Mouse (Mus musculus) megakaryocyte, embryonic 14.5 days (primary cell): ENCODE measurements around the gene Rnf214. TPM values are rescaled to one million over a fixed set of nuclear protein-coding genes. Genes with fewer than 3 reads are reported as not detected.
A peak's percentile ranks its signal among the peaks of the same experiment; 100 is the strongest.

Experiments used
- H3K27me3 ChIP-seq: replicated peaks from 2 replicates; pipeline ENCODE3; 2012; ENCODE audit warnings: inconsistent platforms
- H3K36me3 ChIP-seq: replicated peaks from 2 replicates; pipeline ENCODE3; 2012; ENCODE audit warnings: low read length, inconsistent platforms, mixed read lengths
- H3K4me1 ChIP-seq: 2 replicates; pipeline ENCODE4 v1.6.1; 2012; ENCODE audit warnings: inconsistent platforms
- H3K4me3 ChIP-seq: replicated peaks from 2 replicates; pipeline ENCODE3; 2012; ENCODE audit warnings: moderate library complexity, mild to moderate bottlenecking, inconsistent platforms
- H3K9me3 ChIP-seq: 2 replicates; pipeline ENCODE4 v1.6.1; 2012; ENCODE audit warnings: inconsistent platforms
- FLI1 ChIP-seq: IDR thresholded peaks from 2 replicates; pipeline ENCODE4 v1.6.1; 2012; ENCODE audit warnings: low read length, inconsistent platforms, mixed read lengths
- GATA1 ChIP-seq: IDR thresholded peaks from 3 replicates; pipeline ENCODE4 v1.6.1; 2012; ENCODE audit warnings: mixed read lengths, low read length, inconsistent platforms, borderline replicate concordance
- polyA plus RNA-seq: library from polyadenylated mRNA; stranded (reverse); fragments of >175 nt; gene quantifications from 2 replicates; pipeline ENCODE4 v1.2.3, GENCODE M21; 2012; ENCODE audit warnings: low replicate concordance; ENCODE audit not compliant: insufficient read depth

Gene Rnf214
- polyA plus RNA-seq, 1 experiment = 5.8 TPM

- no peaks in the 10 kb centered on the region for H3K9me3 ChIP-seq
- peaks cover 2% of the 10 kb centered on the region for H3K27me3 ChIP-seq
- TF ChIP-seq FLI1 (no peak), GATA1 (no peak)
- H3K4me3 ChIP-seq = no peak overlapping the region
- H3K4me1 ChIP-seq = peaks cover 39% of the 10 kb centered on the region
- peaks cover 95% of the 10 kb centered on the region for H3K36me3 ChIP-seq
These were observed 38.0 kb upstream of the Rnf214 start for GRCm38 (mm10) chr9:45944506-45945400.

- Histone ChIP-seq H3K4me3 (no peak overlapping the region), H3K27me3 (peaks cover 2% of the 10 kb centered on the region), H3K36me3 (peaks cover 95% of the 10 kb centered on the region), H3K4me1 (peaks cover 48% of the 10 kb centered on the region), H3K9me3 (no peaks in the 10 kb centered on the region)
- TF ChIP-seq GATA1 = no peak
These were observed 37.2 kb upstream of the Rnf214 start for GRCm38 (mm10) chr9:45943628-45944505.

GRCm38 (mm10) chr9:45942916-45943315 is 36.2 kb upstream of the Rnf214 start:
- H3K4me1 ChIP-seq = peaks cover 49% of the 10 kb centered on the region
- peaks cover 96% of the 10 kb centered on the region for H3K36me3 ChIP-seq
- H3K4me3 ChIP-seq = no peak overlapping the region
- H3K9me3 ChIP-seq = no peaks in the 10 kb centered on the region
- TF ChIP-seq GATA1 (no peak), FLI1 (no peak)
- H3K27me3 ChIP-seq = peaks cover 2% of the 10 kb centered on the region

GRCm38 (mm10) chr9:45942464-45942863 is 35.8 kb upstream of the Rnf214 start:
- H3K4me1 ChIP-seq = peaks cover 49% of the 10 kb centered on the region
- no peaks in the 10 kb centered on the region for H3K9me3 ChIP-seq
- TF ChIP-seq FLI1 (no peak), GATA1 (no peak)
- peaks cover 96% of the 10 kb centered on the region for H3K36me3 ChIP-seq
- H3K4me3 ChIP-seq = no peak overlapping the region
- peaks cover 2% of the 10 kb centered on the region for H3K27me3 ChIP-seq

GRCm38 (mm10) chr9:45941329-45941888 is 34.7 kb upstream of the Rnf214 start:
- H3K36me3 ChIP-seq = peaks cover 88% of the 10 kb centered on the region
- peaks cover 40% of the 10 kb centered on the region for H3K4me1 ChIP-seq
- no peak overlapping the region for H3K4me3 ChIP-seq
- H3K9me3 ChIP-seq = no peaks in the 10 kb centered on the region
- TF ChIP-seq GATA1 (no peak), FLI1 (no peak)
- H3K27me3 ChIP-seq = peaks cover 4% of the 10 kb centered on the region

GRCm38 (mm10) chr9:45939794-45940193 is 33.1 kb upstream of the Rnf214 start:
- H3K4me3 ChIP-seq = peak overlapping the region; percentile 2
- peaks cover 71% of the 10 kb centered on the region for H3K36me3 ChIP-seq
- H3K4me1 ChIP-seq = peaks cover 24% of the 10 kb centered on the region
- H3K9me3 ChIP-seq = no peaks in the 10 kb centered on the region
- TF ChIP-seq GATA1 = no peak
- peaks cover 12% of the 10 kb centered on the region for H3K27me3 ChIP-seq

GRCm38 (mm10) chr9:45938952-45939637 is 32.4 kb upstream of the Rnf214 start:
- peaks cover 11% of the 10 kb centered on the region for H3K27me3 ChIP-seq
- peaks cover 17% of the 10 kb centered on the region for H3K4me1 ChIP-seq
- peaks cover 64% of the 10 kb centered on the region for H3K36me3 ChIP-seq
- no peaks in the 10 kb centered on the region for H3K9me3 ChIP-seq
- TF ChIP-seq GATA1 = no peak
- no peak for TF ChIP-seq FLI1
- no peak overlapping the region for H3K4me3 ChIP-seq

- peaks cover 14% of the 10 kb centered on the region for H3K4me1 ChIP-seq
- no peak for TF ChIP-seq GATA1
- TF ChIP-seq FLI1 = no peak
- H3K9me3 ChIP-seq = no peaks in the 10 kb centered on the region
- no peak overlapping the region for H3K4me3 ChIP-seq
- peaks cover 11% of the 10 kb centered on the region for H3K27me3 ChIP-seq
- H3K36me3 ChIP-seq = peaks cover 55% of the 10 kb centered on the region
These were observed 31.4 kb upstream of the Rnf214 start for GRCm38 (mm10) chr9:45938088-45938487.

GRCm38 (mm10) chr9:45936883-45937282 is 30.2 kb upstream of the Rnf214 start:
- Histone ChIP-seq H3K27me3 (peaks cover 11% of the 10 kb centered on the region), H3K36me3 (peaks cover 53% of the 10 kb centered on the region), H3K4me1 (peaks cover 19% of the 10 kb centered on the region), H3K4me3 (no peak overlapping the region), H3K9me3 (no peaks in the 10 kb centered on the region)
- TF ChIP-seq FLI1 (no peak), GATA1 (no peak)
